Mouse (Mus musculus) left cerebral cortex, adult 9 months (tissue): ENCODE data around the gene Akap7.

ENCODE experiments used
- DNase-seq, 2 experiments: peaks; one replicate each; pipeline ENCODE4 v3.0.0; 2022; ENCODE audit warnings: low spot score in 2 of 2

The Akap7 gene

GRCm38 (mm10) chr10:25257466-25257865 is 50.2 kb downstream of the Akap7 start:
- no peak for DNase-seq

DNA sequence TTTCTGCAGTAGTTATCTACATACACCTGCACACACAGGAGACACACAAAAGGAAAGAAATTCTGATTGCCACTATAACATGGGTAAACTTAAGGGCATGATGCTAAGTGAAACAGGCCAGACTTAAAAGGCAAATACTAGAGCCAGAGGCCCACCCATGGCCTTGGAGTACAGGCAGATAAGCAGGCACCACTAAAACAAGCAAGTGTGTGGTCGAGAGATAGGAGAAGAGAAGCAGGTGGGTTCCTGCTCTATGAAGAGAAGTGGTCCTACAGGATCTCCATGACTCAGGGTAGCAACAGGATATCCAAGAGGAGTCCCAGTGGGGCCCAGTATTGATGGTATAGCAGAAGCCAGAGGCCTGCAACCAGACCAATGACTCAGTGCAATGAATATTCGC is 54.2 kb downstream of the Akap7 start:
- DNase-seq: no peak

- no peak for DNase-seq
Measured at GRCm38 (mm10) chr10:25253006-25253405, 54.7 kb downstream of the Akap7 start.

- DNase-seq: peak in 1 of 2 experiments; percentile 36
Measured at GRCm38 (mm10) chr10:25250108-25250507, 57.6 kb downstream of the Akap7 start.

DNA sequence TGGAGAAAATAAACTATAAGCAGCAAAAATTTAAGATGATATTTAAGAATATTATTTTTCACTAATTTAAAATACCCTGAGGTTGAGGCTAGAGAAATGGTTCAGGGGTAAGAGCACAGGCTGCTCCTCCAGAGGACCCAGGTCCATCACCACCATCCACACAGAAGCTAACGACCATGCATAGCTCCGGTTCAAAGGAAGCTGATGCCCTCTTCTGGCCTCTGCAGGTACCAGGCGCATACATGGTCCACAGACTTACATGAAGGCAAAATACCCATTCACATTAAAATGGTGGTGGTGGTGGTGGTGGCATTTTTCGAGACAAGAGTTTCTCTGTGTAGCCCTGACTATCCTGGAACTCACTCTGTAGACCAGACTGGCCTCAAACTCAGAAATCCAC is 61.5 kb downstream of the Akap7 start:
- peak in 1 of 2 experiments; percentile 9 for DNase-seq

DNA sequence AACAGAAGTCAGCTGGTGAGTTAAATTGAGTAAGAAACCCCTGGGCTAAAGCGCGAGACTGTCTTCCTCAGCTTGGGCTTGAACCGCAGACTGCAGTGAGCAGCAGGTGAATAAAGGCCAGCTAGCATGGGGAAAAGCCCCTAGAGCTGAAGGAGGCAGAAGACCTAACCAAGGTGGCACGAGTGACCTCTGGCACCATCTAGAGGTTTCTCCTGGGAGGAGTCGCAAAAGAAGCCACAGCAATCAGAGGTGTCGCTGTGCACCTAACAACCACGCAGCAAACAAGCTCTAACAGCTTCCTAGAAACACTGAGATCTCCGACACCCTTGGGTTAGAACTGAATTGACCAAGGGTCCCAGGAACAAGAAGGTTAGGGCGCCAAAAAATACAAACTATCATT is 68.5 kb downstream of the Akap7 start:
- peak in 1 of 2 experiments; percentile 24 for DNase-seq

DNA sequence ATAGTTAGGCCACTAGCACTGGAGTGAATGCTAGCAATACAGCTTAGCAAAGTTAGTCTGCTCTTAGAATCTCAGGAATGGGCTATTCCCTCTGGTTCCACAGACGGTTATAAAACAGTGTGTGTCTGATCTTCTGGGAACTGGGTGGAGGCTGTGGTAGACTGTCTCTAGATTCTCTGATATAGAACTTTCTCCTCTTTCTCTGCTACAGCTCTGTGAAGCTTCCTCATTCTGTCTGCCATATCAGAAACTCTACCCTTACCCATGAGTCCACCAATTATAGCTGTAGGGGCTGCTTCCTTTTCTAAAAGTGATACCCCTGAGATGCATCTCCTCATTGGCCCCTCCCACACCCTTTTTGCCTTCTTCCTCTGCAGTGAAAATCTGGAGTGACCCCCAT is 73.6 kb downstream of the Akap7 start:
- DNase-seq: no peak

- no peak for DNase-seq
Measured at GRCm38 (mm10) chr10:25232700-25233099, 75.0 kb downstream of the Akap7 start.

DNA sequence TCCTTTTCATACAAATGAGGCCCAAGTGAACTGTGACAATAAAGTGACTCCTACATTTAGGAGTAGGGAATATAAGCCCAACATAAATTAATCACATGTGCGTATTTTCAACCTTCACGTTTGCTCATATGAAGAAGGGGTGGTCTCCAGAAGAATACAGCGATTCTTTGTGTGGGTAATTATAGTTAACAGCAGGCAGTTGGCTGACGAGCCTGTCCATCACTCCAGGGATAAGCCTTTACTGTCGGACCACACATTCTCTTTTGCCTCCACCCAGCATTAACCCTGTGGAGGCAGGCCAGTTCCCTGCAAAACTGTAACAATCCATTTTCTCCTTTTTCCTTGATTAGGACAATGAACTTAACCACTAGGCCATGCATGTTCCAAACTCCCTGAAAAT is 76.3 kb downstream of the Akap7 start:
- DNase-seq: no peak

- no peak for DNase-seq
Measured at GRCm38 (mm10) chr10:25224371-25224770, 83.3 kb downstream of the Akap7 start.

DNA sequence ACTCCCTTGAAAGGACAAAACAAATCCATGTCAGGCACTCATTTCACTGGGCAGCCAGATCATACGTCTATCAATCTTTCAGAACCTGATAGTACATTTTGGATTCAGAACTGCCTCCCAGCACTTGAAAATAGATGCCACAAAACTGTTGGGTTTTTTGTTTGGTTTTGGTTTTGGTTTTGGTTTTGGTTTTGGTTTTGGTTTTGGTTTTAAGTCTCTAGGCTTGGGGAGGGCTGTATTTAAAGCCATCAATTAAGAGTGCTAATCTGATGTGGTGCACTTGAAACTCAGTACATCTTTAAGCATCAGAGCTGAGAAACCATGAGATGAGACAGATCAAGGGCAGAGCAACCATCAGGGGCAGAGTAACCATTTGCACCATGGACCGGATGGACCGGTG is 86.9 kb downstream of the Akap7 start:
- no peak for DNase-seq

DNA sequence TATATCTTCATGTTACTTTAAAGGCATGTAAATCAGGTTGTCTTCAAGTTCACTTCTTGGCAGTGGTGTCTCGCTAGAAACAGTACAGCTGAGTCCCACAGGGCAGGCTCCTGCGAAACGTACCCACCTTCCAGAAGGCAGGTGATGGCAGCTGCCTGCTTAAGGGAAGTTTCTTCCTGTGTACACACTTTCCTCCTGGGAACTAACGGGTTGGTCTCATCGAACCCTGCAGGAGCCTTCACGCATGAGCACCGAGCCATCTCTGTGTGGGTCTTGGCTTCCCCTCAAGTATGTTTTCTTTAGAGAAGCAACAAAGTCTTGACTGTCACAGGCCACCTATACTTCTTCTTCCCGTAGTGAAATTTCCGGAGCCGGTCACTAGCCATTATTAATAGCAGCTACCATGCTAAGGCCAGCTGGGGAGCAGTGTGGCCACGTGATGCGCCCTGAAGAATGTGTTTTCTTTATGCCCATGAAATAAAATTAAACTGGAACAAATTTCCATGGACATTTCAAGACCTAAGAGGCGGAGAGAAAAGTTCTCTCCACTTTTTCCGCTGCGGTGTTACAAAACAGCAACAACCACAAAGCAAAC is 87.7 kb downstream of the Akap7 start:
- DNase-seq: no peak

- DNase-seq: peak in 1 of 2 experiments; percentile 70
Measured at GRCm38 (mm10) chr10:25219220-25219628, 88.4 kb downstream of the Akap7 start.

DNA sequence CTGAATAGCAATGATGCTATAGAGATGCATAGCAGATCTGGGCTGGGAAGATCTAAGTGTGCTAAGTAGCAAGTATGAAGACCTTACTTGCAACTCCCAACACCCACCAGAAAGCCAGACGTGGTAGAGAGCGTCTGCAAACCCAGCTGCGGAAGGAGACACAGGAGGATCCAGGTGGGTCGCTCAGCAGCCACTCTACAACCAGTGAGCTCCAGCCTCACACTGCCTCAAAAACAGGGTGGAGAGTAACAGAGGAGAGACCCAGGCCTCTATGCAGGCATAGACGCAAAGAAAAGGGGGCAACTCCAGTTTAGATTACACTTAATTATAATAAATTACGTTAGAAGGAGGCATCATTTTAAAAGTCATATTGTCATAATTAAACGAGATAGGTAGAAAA is 88.9 kb downstream of the Akap7 start:
- no peak for DNase-seq

GRCm38 (mm10) chr10:25215977-25216376 is 91.7 kb downstream of the Akap7 start:
- no peak for DNase-seq

- DNase-seq: no peak
Measured at GRCm38 (mm10) chr10:25213716-25214115, 94.0 kb downstream of the Akap7 start.

- DNase-seq: no peak
Measured at GRCm38 (mm10) chr10:25208619-25209018, 99.1 kb downstream of the Akap7 start.

GRCm38 (mm10) chr10:25207866-25208265 is 99.8 kb downstream of the Akap7 start:
- no peak for DNase-seq

- DNase-seq: no peak
Measured at GRCm38 (mm10) chr10:25200691-25201090, 107.0 kb downstream of the Akap7 start.

DNA sequence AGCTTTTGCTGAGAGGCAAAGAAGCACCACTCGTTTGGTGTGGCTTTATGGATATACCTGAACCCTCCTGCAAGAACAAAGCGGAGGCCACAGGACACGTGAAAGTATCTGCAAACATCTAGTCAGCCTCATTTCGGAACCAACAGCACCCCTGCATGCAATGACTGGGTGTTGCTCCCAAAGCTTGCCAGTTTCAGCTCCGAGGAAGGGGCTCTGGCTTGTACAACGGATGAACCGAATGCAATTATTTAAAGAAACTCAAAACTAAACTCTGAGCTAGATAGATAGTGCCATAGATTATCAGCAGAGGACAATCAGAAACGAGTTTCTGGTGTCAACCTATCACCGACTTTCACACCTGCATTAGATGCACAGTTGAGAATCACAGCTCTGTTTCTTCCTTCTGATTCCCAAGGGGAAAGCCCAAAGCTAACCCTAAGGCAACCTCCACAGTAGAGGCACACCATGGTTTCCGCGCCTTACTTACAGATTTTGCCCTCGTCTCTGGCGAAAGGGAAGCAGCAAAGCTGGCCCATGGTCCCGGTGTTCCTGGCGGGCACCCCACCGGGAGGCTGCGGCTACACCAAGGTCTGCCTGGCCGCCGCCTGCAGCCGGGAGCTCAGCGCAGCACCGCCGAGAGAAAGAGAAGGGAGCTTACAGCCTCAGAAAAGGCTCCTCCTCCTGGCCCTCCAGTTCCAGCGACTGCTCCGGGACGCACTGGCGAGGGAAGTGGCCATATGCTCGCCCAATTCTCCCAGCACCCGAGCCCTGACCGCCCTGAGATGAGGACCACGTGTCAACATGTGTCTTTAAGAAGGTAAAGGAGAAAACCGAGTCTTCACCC is 107.9 kb downstream of the Akap7 start:
- peak; percentile 20 to 66 for DNase-seq

- DNase-seq: no peak
Measured at GRCm38 (mm10) chr10:25198575-25198974, 109.1 kb downstream of the Akap7 start.

DNA sequence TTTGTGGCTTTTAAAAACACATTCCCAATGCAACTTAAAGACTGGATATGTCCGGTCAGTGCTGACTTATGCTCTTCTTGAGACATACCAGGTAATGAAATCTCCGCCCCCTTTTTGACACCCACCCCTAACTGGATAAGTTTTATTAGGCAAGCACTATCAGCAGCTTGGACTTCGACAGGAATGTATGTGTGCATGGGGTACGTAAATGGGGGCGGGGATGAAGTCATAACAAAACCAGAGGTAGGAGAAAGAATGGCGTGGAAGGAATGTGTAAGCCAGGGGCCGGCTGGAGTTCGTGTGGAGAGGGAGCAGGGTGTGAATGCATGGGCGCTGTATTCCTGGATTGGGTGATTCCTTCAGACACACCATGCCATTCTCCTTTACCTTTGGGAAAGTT is 109.6 kb downstream of the Akap7 start:
- DNase-seq: no peak
